Mouse (Mus musculus): Measurements from ENCODE around the gene Lamc3. TPM values are rescaled to one million over a fixed set of nuclear protein-coding genes. Genes with fewer than 3 reads are reported as not detected.
"Not testable (repeated sequence)": the region's sequence is repeated elsewhere in the genome, so short reads cannot be mapped to it uniquely, and the experiment has no call there.

Gene Lamc3
- polyA plus RNA-seq, 1 experiment from 2014 or later, result 0.48 TPM

DNA sequence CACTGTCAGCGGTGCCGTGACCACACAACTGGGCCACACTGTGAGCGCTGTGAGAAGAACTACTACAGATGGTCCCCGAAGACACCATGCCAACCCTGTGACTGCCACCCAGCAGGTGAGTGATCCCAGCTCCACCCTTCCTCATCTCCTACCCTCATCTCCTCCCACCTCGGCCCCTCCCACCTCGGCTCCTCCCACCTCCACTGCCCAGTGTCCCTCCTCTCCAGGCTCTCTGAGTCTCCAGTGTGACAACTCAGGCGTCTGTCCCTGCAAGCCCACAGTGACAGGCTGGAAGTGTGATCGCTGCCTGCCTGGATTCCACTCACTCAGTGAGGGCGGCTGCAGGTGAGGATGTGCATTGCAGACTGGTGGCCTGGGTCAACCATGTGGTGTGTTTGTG is 18.6 kb downstream of the Lamc3 start:
- ATAC-seq (replicated peaks; ENCODE audit: low FRiP score), result no peak
- Histone ChIP-seq H3K4me1 (replicated peaks; ENCODE audit: control insufficient read depth, insufficient read depth, low read length) (0 out of 2 replicates have a peak, but pooled peaks cover 2% of the 10 kb centered on the region), H3K27me3 (replicated peaks; ENCODE audit: control insufficient read depth, insufficient read depth, low read length) (peaks cover 3% of the 10 kb centered on the region; the same call in 1 of the 2 replicates), H3K9me3 (ENCODE audit: control insufficient read depth, low read length) (no peaks in the 10 kb centered on the region), H3K36me3 (ENCODE audit: control insufficient read depth, insufficient read depth, low read length) (no peaks in the 10 kb centered on the region), H3K4me3 (ENCODE audit: low read depth, low read length) (no peak overlapping the region), H3K27ac (ENCODE audit: low read depth, low read length) (no peak overlapping the region), H3K9ac (ENCODE audit: low read depth, low read length) (no peak overlapping the region), H3K4me2 (no peak overlapping the region)
- DNase-seq (ENCODE audit: low spot score), result no peak
- WGBS, result 27% methylated on average over 9 of the region's 9 CpGs

DNA sequence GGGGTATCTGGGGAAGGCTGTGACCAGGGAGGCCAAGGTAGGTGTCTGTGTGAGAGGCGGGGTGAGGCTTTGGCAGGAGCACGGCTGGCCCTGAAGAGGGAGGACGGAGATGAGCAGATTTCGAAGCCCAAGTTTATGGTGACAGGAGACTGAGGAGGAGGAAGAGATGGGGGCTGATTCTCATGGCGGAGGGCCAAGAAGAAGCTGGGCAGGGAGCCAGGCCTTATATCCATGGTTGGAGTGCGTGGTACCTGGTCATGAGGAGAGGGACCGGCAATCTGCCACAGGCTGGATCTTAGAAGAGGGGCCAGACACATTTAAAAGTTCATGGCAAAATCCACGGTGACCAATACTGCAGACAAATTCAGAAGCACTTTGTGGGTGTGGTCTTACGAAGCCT is 19.3 kb downstream of the Lamc3 start:
- H3K9ac ChIP-seq (ENCODE audit: low read depth, low read length), result no peak overlapping the region
- peaks cover 3% of the 10 kb centered on the region; the same call in 1 of the 2 replicates for H3K27me3 ChIP-seq (replicated peaks; ENCODE audit: control insufficient read depth, insufficient read depth, low read length)
- no peak overlapping the region for H3K4me2 ChIP-seq
- ATAC-seq (replicated peaks; ENCODE audit: low FRiP score) (no peak), DNase-seq (ENCODE audit: low spot score) (no peak)
- 0 out of 2 replicates have a peak, but pooled peaks cover 2% of the 10 kb centered on the region for H3K4me1 ChIP-seq (replicated peaks; ENCODE audit: control insufficient read depth, insufficient read depth, low read length)
- H3K36me3 ChIP-seq (ENCODE audit: control insufficient read depth, insufficient read depth, low read length), result no peaks in the 10 kb centered on the region
- H3K9me3 ChIP-seq (ENCODE audit: control insufficient read depth, low read length), result no peaks in the 10 kb centered on the region
- H3K27ac ChIP-seq (ENCODE audit: low read depth, low read length), result no peak overlapping the region
- H3K4me3 ChIP-seq (ENCODE audit: low read depth, low read length), result no peak overlapping the region
- 76% methylated on average over 9 of the region's 9 CpGs for WGBS

DNA sequence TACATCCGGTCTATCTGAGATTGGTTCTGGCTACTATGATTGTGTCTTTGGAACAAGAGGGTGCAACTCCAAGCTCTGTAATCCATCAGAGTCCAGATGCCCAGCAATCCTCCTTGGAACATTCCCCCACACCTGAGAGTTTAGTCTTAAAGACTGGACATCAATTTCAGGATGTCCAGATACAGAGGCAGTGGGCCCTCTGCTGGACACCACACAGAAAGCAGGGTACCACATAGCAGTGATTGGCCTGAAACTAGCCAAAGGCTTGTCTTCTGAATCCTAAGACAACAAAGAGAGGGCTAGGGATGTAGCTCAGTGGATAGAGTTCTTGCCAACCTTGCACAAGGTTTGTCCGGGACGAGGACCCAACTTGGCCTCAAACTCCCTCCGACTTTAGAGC is 25.5 kb downstream of the Lamc3 start:
- no peak overlapping the region for H3K4me2 ChIP-seq
- 67% methylated on average over 4 of the region's 4 CpGs for WGBS
- no peaks in the 10 kb centered on the region for H3K36me3 ChIP-seq (ENCODE audit: control insufficient read depth, insufficient read depth, low read length)
- DNase-seq (ENCODE audit: low spot score), result no peak
- H3K27ac ChIP-seq (ENCODE audit: low read depth, low read length), result no peak overlapping the region
- no peak overlapping the region for H3K4me3 ChIP-seq (ENCODE audit: low read depth, low read length)
- H3K9me3 ChIP-seq (ENCODE audit: control insufficient read depth, low read length), result no peaks in the 10 kb centered on the region
- no peaks in the 10 kb centered on the region for H3K27me3 ChIP-seq (replicated peaks; ENCODE audit: control insufficient read depth, insufficient read depth, low read length)
- no peaks in the 10 kb centered on the region for H3K4me1 ChIP-seq (replicated peaks; ENCODE audit: control insufficient read depth, insufficient read depth, low read length)
- no peak for ATAC-seq (replicated peaks; ENCODE audit: low FRiP score)
- H3K9ac ChIP-seq (ENCODE audit: low read depth, low read length), result no peak overlapping the region

DNA sequence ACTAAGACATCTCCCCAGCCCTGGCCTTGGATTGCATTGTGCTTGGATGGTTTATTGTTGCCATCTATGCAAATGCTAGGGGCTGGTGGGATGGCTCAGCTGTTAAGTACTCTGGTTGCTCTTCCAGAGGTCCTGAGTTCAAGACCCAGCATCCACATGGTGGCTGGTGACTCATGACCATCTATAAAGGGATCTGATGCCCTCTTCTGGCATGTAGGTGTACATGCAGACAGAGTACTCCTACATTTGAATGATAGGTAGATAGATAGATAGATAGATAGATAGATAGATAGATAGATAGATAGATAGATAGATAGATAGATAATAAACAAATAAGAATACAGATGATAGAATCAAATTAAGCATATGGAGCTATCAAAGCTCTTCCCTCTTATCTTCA is 27.1 kb downstream of the Lamc3 start:
- H3K27ac ChIP-seq (ENCODE audit: low read depth, low read length); H3K27me3 ChIP-seq (replicated peaks; ENCODE audit: control insufficient read depth, insufficient read depth, low read length): not testable (repeated sequence)

DNA sequence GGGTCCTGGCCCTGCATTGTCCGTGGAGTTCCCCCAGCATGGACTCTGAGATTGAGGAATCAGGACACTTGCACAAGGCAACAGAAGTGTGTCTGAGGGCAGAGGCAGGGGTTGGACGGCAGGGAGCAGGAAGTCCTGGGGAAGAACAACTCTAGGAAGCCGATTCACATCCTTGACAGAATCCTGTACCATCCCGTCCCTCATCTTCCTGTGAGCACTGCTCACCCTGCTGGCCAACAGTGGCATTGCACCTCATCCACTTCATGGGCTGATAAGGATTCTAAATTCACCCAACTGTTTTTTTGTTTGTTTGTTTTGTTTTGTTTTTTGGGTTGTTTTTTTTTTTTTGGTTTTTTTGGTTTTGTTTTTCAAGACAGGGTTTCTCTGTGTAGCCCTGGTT is 28.0 kb downstream of the Lamc3 start:
- Histone ChIP-seq H3K9ac (ENCODE audit: low read depth, low read length) (no peak overlapping the region), H3K4me2 (no peak overlapping the region), H3K36me3 (ENCODE audit: control insufficient read depth, insufficient read depth, low read length) (no peaks in the 10 kb centered on the region), H3K27ac (ENCODE audit: low read depth, low read length) (no peak overlapping the region), H3K27me3 (replicated peaks; ENCODE audit: control insufficient read depth, insufficient read depth, low read length) (peaks cover 3% of the 10 kb centered on the region), H3K9me3 (ENCODE audit: control insufficient read depth, low read length) (no peaks in the 10 kb centered on the region), H3K4me3 (ENCODE audit: low read depth, low read length) (no peak overlapping the region), H3K4me1 (replicated peaks; ENCODE audit: control insufficient read depth, insufficient read depth, low read length) (no peaks in the 10 kb centered on the region)
- WGBS, result 21% methylated on average over 4 of the region's 4 CpGs
- ATAC-seq (replicated peaks; ENCODE audit: low FRiP score) (no peak), DNase-seq (ENCODE audit: low spot score) (peak; percentile 65)

More for the DNA sequence above, 27.1 kb downstream of the Lamc3 start:
- not testable (repeated sequence) for DNase-seq (ENCODE audit: low spot score); H3K9ac ChIP-seq (ENCODE audit: low read depth, low read length); H3K4me3 ChIP-seq (ENCODE audit: low read depth, low read length); H3K36me3 ChIP-seq (ENCODE audit: control insufficient read depth, insufficient read depth, low read length); H3K4me2 ChIP-seq; H3K9me3 ChIP-seq (ENCODE audit: control insufficient read depth, low read length); ATAC-seq (replicated peaks; ENCODE audit: low FRiP score); H3K4me1 ChIP-seq (replicated peaks; ENCODE audit: control insufficient read depth, insufficient read depth, low read length)

DNA sequence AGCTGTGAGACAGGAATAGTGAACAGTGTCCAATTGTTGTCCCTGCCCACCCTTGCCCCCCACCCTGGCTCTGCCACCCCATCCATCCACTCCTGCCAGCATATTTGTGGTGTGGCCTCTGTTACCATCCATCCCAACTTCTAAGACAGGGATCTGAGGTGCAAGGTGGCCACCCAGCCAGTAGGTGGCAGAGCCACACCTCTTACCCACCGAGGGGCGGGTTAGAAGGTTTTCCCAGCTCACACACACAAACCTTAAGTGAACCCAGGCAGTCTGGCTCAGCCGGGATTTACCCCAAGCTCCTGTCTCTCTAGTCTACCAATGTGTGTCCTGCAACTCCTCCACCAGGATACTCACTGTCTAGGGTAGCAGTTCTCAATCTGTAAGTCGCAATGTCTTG is 30.5 kb downstream of the Lamc3 start:
- no peak for DNase-seq (ENCODE audit: low spot score)
- H3K4me1 ChIP-seq (replicated peaks; ENCODE audit: control insufficient read depth, insufficient read depth, low read length), result no peaks in the 10 kb centered on the region
- WGBS, result 28% methylated on average over 4 of the region's 4 CpGs
- no peak overlapping the region for H3K9ac ChIP-seq (ENCODE audit: low read depth, low read length)
- no peak for ATAC-seq (replicated peaks; ENCODE audit: low FRiP score)
- H3K27ac ChIP-seq (ENCODE audit: low read depth, low read length), result no peak overlapping the region
- H3K9me3 ChIP-seq (ENCODE audit: control insufficient read depth, low read length), result no peaks in the 10 kb centered on the region
- peaks cover 3% of the 10 kb centered on the region for H3K27me3 ChIP-seq (replicated peaks; ENCODE audit: control insufficient read depth, insufficient read depth, low read length)
- H3K4me3 ChIP-seq (ENCODE audit: low read depth, low read length), result no peak overlapping the region
- no peak overlapping the region for H3K4me2 ChIP-seq
- no peaks in the 10 kb centered on the region for H3K36me3 ChIP-seq (ENCODE audit: control insufficient read depth, insufficient read depth, low read length)

DNA sequence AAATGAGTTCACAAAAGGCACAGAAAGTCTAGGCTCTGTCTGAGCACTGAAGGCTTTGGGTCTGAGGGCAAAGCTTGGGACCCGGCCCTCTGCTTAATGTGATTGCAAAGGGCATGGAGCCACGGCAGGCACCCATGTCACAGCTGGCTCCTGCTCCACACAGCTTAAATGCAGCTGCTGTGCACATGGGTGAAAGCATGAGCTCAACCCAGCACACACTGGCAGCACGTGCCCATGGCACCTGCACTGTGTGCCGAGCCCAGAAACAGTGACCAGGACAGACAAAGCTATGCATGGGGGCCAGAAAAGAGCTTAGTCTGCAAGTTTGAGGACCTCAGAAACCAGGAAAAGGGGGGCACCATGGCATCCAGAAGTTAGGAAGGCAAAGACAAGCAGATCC is 36.6 kb downstream of the Lamc3 start:
- Histone ChIP-seq H3K9ac (ENCODE audit: low read depth, low read length) (no peak overlapping the region), H3K4me3 (ENCODE audit: low read depth, low read length) (no peak overlapping the region), H3K4me1 (replicated peaks; ENCODE audit: control insufficient read depth, insufficient read depth, low read length) (no peaks in the 10 kb centered on the region), H3K27me3 (replicated peaks; ENCODE audit: control insufficient read depth, insufficient read depth, low read length) (peaks cover 3% of the 10 kb centered on the region), H3K4me2 (no peak overlapping the region), H3K36me3 (ENCODE audit: control insufficient read depth, insufficient read depth, low read length) (no peaks in the 10 kb centered on the region), H3K9me3 (ENCODE audit: control insufficient read depth, low read length) (no peaks in the 10 kb centered on the region), H3K27ac (ENCODE audit: low read depth, low read length) (no peak overlapping the region)
- no peak for DNase-seq (ENCODE audit: low spot score)
- 73% methylated on average over 4 of the region's 4 CpGs for WGBS
- ATAC-seq (replicated peaks; ENCODE audit: low FRiP score), result no peak

DNA sequence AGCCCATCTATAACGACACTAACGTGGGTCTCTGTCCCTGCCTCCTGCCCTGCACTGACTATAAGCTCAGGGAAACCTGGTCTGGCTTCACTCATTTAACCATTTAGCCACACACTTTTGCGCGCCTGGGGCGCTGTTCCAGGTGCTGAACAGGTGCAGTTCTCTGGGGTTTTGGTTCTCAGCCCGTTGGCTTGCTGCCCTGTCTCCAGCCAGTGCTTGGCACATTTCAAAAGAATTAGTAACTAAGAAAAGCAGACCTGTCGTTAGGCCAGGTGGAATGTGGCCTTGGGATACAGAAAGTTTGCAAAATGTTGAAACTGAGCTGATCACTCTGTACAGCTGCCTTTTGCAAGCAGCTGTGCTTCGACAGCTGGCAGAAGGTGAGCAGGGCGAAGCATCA is 37.7 kb downstream of the Lamc3 start:
- peaks cover 3% of the 10 kb centered on the region for H3K27me3 ChIP-seq (replicated peaks; ENCODE audit: control insufficient read depth, insufficient read depth, low read length)
- DNase-seq (ENCODE audit: low spot score), result no peak
- no peaks in the 10 kb centered on the region for H3K36me3 ChIP-seq (ENCODE audit: control insufficient read depth, insufficient read depth, low read length)
- 28% methylated on average over 9 of the region's 9 CpGs for WGBS
- H3K9ac ChIP-seq (ENCODE audit: low read depth, low read length), result no peak overlapping the region
- no peak overlapping the region for H3K27ac ChIP-seq (ENCODE audit: low read depth, low read length)
- no peak overlapping the region for H3K4me2 ChIP-seq
- H3K9me3 ChIP-seq (ENCODE audit: control insufficient read depth, low read length), result no peaks in the 10 kb centered on the region
- ATAC-seq (replicated peaks; ENCODE audit: low FRiP score), result no peak
- H3K4me1 ChIP-seq (replicated peaks; ENCODE audit: control insufficient read depth, insufficient read depth, low read length), result no peaks in the 10 kb centered on the region
- H3K4me3 ChIP-seq (ENCODE audit: low read depth, low read length), result no peak overlapping the region

DNA sequence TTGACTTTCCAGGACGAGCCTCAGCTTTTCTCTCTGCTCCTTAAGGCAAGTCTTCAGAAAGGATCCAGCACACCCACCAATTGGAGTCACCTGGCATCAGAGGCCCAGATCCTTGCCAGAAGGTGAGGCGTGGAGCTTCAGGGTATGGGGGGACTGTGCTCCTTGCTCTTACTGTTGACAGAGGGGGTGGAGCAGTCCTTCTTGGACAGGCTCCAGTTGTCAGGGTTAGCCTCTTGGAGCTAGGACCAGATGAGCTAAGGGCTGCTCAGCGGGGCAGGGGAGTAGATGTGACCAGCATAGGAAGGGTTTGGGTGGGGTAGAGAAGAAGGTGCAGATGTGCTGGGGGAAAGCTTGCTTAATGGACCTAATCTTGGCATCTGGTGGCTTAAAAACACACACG is 38.8 kb downstream of the Lamc3 start:
- Histone ChIP-seq H3K9ac (ENCODE audit: low read depth, low read length) (no peak overlapping the region), H3K4me3 (ENCODE audit: low read depth, low read length) (no peak overlapping the region), H3K4me1 (replicated peaks; ENCODE audit: control insufficient read depth, insufficient read depth, low read length) (no peaks in the 10 kb centered on the region), H3K9me3 (ENCODE audit: control insufficient read depth, low read length) (no peaks in the 10 kb centered on the region), H3K36me3 (ENCODE audit: control insufficient read depth, insufficient read depth, low read length) (no peaks in the 10 kb centered on the region), H3K27ac (ENCODE audit: low read depth, low read length) (no peak overlapping the region), H3K4me2 (no peak overlapping the region), H3K27me3 (replicated peaks; ENCODE audit: control insufficient read depth, insufficient read depth, low read length) (no peaks in the 10 kb centered on the region; the same call in 1 of the 2 replicates)
- no peak for DNase-seq (ENCODE audit: low spot score)
- 57% methylated on average over 4 of the region's 4 CpGs for WGBS
- no peak for ATAC-seq (replicated peaks; ENCODE audit: low FRiP score)
